Mouse (Mus musculus): ENCODE measurements around the gene Mogat2.
A peak's percentile ranks its signal among the peaks of the same experiment; 100 is the strongest.

The Mogat2 gene

GRCm38 (mm10) chr7:99238417-99238816 lies at the start of gene Mogat2:
Mogat2 (minus strand) TSS chr7:99238619.
- DNase-seq, result no peak

- peak in 1 of 2 experiments; percentile 23 for DNase-seq
Observed at GRCm38 (mm10) chr7:99287287-99287686, 48.9 kb upstream of the Mogat2 start.

- DNase-seq, result no peak
Observed at GRCm38 (mm10) chr7:99279586-99279985, 41.2 kb upstream of the Mogat2 start.

GRCm38 (mm10) chr7:99278309-99278708 lies 39.9 kb upstream of the Mogat2 start:
- DNase-seq, result no peak

GRCm38 (mm10) chr7:99276679-99277078 lies 38.3 kb upstream of the Mogat2 start:
- no peak for DNase-seq

GRCm38 (mm10) chr7:99275131-99275530 lies 36.7 kb upstream of the Mogat2 start:
- no peak for DNase-seq

- peak; percentile 22 to 30 for DNase-seq
Observed at GRCm38 (mm10) chr7:99271630-99272029, 33.2 kb upstream of the Mogat2 start.

GRCm38 (mm10) chr7:99268951-99269945 lies 30.8 kb upstream of the Mogat2 start:
- peak; percentile 23 to 25 for DNase-seq

GRCm38 (mm10) chr7:99268506-99268900 lies 30.1 kb upstream of the Mogat2 start:
- no peak for DNase-seq

GRCm38 (mm10) chr7:99267897-99268505 lies 29.6 kb upstream of the Mogat2 start:
- DNase-seq, result peak; percentile 80 to 82

- peak; percentile 76 to 86 for DNase-seq
Observed at GRCm38 (mm10) chr7:99267251-99267896, 29.0 kb upstream of the Mogat2 start, which contains the start of gene Map6. Map6 (plus strand) TSS chr7:99267447.

- no peak for DNase-seq
Observed at GRCm38 (mm10) chr7:99264597-99264996, 26.2 kb upstream of the Mogat2 start.

- DNase-seq, result no peak
Observed at GRCm38 (mm10) chr7:99263509-99263908, 25.1 kb upstream of the Mogat2 start.

GRCm38 (mm10) chr7:99261900-99262299 lies 23.5 kb upstream of the Mogat2 start:
- no peak for DNase-seq

- DNase-seq, result no peak
Observed at GRCm38 (mm10) chr7:99255006-99255405, 16.6 kb upstream of the Mogat2 start.

GRCm38 (mm10) chr7:99250386-99250785 lies 12.0 kb upstream of the Mogat2 start:
- DNase-seq, result no peak

- DNase-seq, result peak; percentile 57 to 59
Observed at GRCm38 (mm10) chr7:99249582-99249911, 11.1 kb upstream of the Mogat2 start.

GRCm38 (mm10) chr7:99248906-99249581 lies 10.6 kb upstream of the Mogat2 start:
- no peak for DNase-seq

GRCm38 (mm10) chr7:99248157-99248742 lies 9.8 kb upstream of the Mogat2 start:
- no peak for DNase-seq

GRCm38 (mm10) chr7:99242097-99242496 lies 3.7 kb upstream of the Mogat2 start:
- no peak for DNase-seq

- no peak for DNase-seq
Observed at GRCm38 (mm10) chr7:99236888-99237660, 1.3 kb downstream of the Mogat2 start.

GRCm38 (mm10) chr7:99235657-99236056 lies 2.8 kb downstream of the Mogat2 start:
- DNase-seq, result no peak
